Mouse (Mus musculus): ENCODE measurements at regions not wholly inside any gene's neighbourhood (a gene's known extent, or its start where the extent isn't known, plus 50 kb on each side); places are given as distances from the start of the nearest gene placed in this dataset.

- Histone ChIP-seq H3K4me1 (replicated peaks) (no peaks in the 10 kb centered on the region), H3K27me3 (replicated peaks) (no peaks in the 10 kb centered on the region), H3K9me3 (no peaks in the 10 kb centered on the region), H3K4me3 (replicated peaks) (no peak overlapping the region), H3K9ac (no peak overlapping the region), H3K4me2 (replicated peaks) (no peak overlapping the region), H3K36me3 (no peaks in the 10 kb centered on the region), H3K27ac (no peak overlapping the region)
- no peak for ATAC-seq
- WGBS = 71% methylated on average over 2 of the region's 2 CpGs
Measured at GRCm38 (mm10) chr13:78571093-78571492, 371.5 kb upstream of the Nr2f1 start.

- H3K27ac ChIP-seq = no peak overlapping the region
- H3K4me1 ChIP-seq (replicated peaks) = no peaks in the 10 kb centered on the region
- no peaks in the 10 kb centered on the region for H3K36me3 ChIP-seq
- no peak overlapping the region for H3K4me2 ChIP-seq (replicated peaks)
- no peaks in the 10 kb centered on the region for H3K9me3 ChIP-seq
- H3K27me3 ChIP-seq (replicated peaks) = no peaks in the 10 kb centered on the region
- H3K9ac ChIP-seq = no peak overlapping the region
- H3K4me3 ChIP-seq (replicated peaks) = no peak overlapping the region
- ATAC-seq = no peak
- 65% methylated on average over 2 of the region's 2 CpGs for WGBS
Measured at GRCm38 (mm10) chr13:78524446-78524937, 324.9 kb upstream of the Nr2f1 start.

GRCm38 (mm10) chr13:78520771-78521170 lies 321.2 kb upstream of the Nr2f1 start:
- 100% methylated on average over 1 of the region's 1 CpGs for WGBS
- no peak overlapping the region for H3K4me3 ChIP-seq (replicated peaks)
- ATAC-seq = no peak
- H3K27ac ChIP-seq = no peak overlapping the region
- H3K27me3 ChIP-seq (replicated peaks) = no peaks in the 10 kb centered on the region
- H3K4me2 ChIP-seq (replicated peaks) = no peak overlapping the region
- no peaks in the 10 kb centered on the region for H3K4me1 ChIP-seq (replicated peaks)
- no peaks in the 10 kb centered on the region for H3K9me3 ChIP-seq
- no peaks in the 10 kb centered on the region for H3K36me3 ChIP-seq
- no peak overlapping the region for H3K9ac ChIP-seq

- H3K4me2 ChIP-seq (replicated peaks) = no peak overlapping the region
- no peak overlapping the region for H3K27ac ChIP-seq
- H3K4me3 ChIP-seq (replicated peaks) = no peak overlapping the region
- no peak overlapping the region for H3K9ac ChIP-seq
- H3K36me3 ChIP-seq = no peaks in the 10 kb centered on the region
- no peaks in the 10 kb centered on the region for H3K9me3 ChIP-seq
- no peak for ATAC-seq
- no peaks in the 10 kb centered on the region for H3K27me3 ChIP-seq (replicated peaks)
- WGBS = 86% methylated on average over 3 of the region's 3 CpGs
- H3K4me1 ChIP-seq (replicated peaks) = no peaks in the 10 kb centered on the region
Measured at GRCm38 (mm10) chr13:78520186-78520585, 320.6 kb upstream of the Nr2f1 start.

GRCm38 (mm10) chr13:78500551-78500950 lies 301.0 kb upstream of the Nr2f1 start:
- WGBS = 81% methylated on average over 7 of the region's 7 CpGs
- Histone ChIP-seq H3K27me3 (replicated peaks) (no peaks in the 10 kb centered on the region), H3K27ac (no peak overlapping the region), H3K4me2 (replicated peaks) (no peak overlapping the region), H3K9me3 (no peaks in the 10 kb centered on the region), H3K4me1 (replicated peaks) (no peaks in the 10 kb centered on the region), H3K36me3 (no peaks in the 10 kb centered on the region), H3K4me3 (replicated peaks) (no peak overlapping the region), H3K9ac (no peak overlapping the region)
- no peak for ATAC-seq

GRCm38 (mm10) chr13:78483760-78484357 lies 284.3 kb upstream of the Nr2f1 start:
- WGBS = 35% methylated on average over 2 of the region's 2 CpGs

GRCm38 (mm10) chr13:78482929-78483759 lies 283.6 kb upstream of the Nr2f1 start:
- Histone ChIP-seq H3K4me3 (replicated peaks) (no peak overlapping the region), H3K4me2 (replicated peaks) (peak overlapping the region; percentile 26; the same call in 1 of the 2 replicates)
- ATAC-seq = no peak

More at GRCm38 (mm10) chr13:78483760-78484357, 284.3 kb upstream of the Nr2f1 start:
- H3K4me2 ChIP-seq (replicated peaks) = no peak overlapping the region
- H3K27ac ChIP-seq = no peak overlapping the region
- ATAC-seq = no peak
- H3K9me3 ChIP-seq = no peaks in the 10 kb centered on the region
- H3K27me3 ChIP-seq (replicated peaks) = no peaks in the 10 kb centered on the region
- no peak overlapping the region for H3K4me3 ChIP-seq (replicated peaks)
- no peak overlapping the region for H3K9ac ChIP-seq
- H3K36me3 ChIP-seq = no peaks in the 10 kb centered on the region
- no peaks in the 10 kb centered on the region for H3K4me1 ChIP-seq (replicated peaks)

GRCm38 (mm10) chr13:78451333-78452070 lies 251.9 kb upstream of the Nr2f1 start:
- no peaks in the 10 kb centered on the region for H3K36me3 ChIP-seq
- no peak overlapping the region for H3K4me2 ChIP-seq (replicated peaks)
- ATAC-seq = no peak
- H3K9ac ChIP-seq = no peak overlapping the region
- 76% methylated on average over 2 of the region's 2 CpGs for WGBS
- H3K27me3 ChIP-seq (replicated peaks) = no peaks in the 10 kb centered on the region
- no peaks in the 10 kb centered on the region for H3K9me3 ChIP-seq
- no peaks in the 10 kb centered on the region for H3K4me1 ChIP-seq (replicated peaks)
- no peak overlapping the region for H3K27ac ChIP-seq
- no peak overlapping the region for H3K4me3 ChIP-seq (replicated peaks)

More at GRCm38 (mm10) chr13:78482929-78483759, 283.6 kb upstream of the Nr2f1 start:
- Histone ChIP-seq H3K27ac (no peak overlapping the region), H3K9ac (no peak overlapping the region), H3K9me3 (no peaks in the 10 kb centered on the region), H3K36me3 (no peaks in the 10 kb centered on the region), H3K27me3 (replicated peaks) (no peaks in the 10 kb centered on the region), H3K4me1 (replicated peaks) (no peaks in the 10 kb centered on the region)
- WGBS = 38% methylated on average over 9 of the region's 9 CpGs

- H3K4me2 ChIP-seq (replicated peaks) = no peak overlapping the region
- no peak overlapping the region for H3K4me3 ChIP-seq (replicated peaks)
- H3K27ac ChIP-seq = no peak overlapping the region
- H3K9me3 ChIP-seq = no peaks in the 10 kb centered on the region
- no peak for ATAC-seq
- no peaks in the 10 kb centered on the region for H3K36me3 ChIP-seq
- no peak overlapping the region for H3K9ac ChIP-seq
- WGBS = 58% methylated on average over 5 of the region's 5 CpGs
- 0 out of 2 replicates have a peak, but pooled peaks cover 3% of the 10 kb centered on the region for H3K4me1 ChIP-seq (replicated peaks)
- no peaks in the 10 kb centered on the region for H3K27me3 ChIP-seq (replicated peaks)
Measured at GRCm38 (mm10) chr13:78446726-78447031, 247.1 kb upstream of the Nr2f1 start.

- ATAC-seq = no peak
Measured at GRCm38 (mm10) chr13:78445891-78446725, 246.6 kb upstream of the Nr2f1 start.

GRCm38 (mm10) chr13:78444691-78445349 lies 245.3 kb upstream of the Nr2f1 start:
- WGBS = 57% methylated on average over 8 of the region's 8 CpGs
- H3K9me3 ChIP-seq = no peaks in the 10 kb centered on the region
- ATAC-seq = no peak

More at GRCm38 (mm10) chr13:78445891-78446725, 246.6 kb upstream of the Nr2f1 start:
- Histone ChIP-seq H3K36me3 (no peaks in the 10 kb centered on the region), H3K4me1 (replicated peaks) (0 out of 2 replicates have a peak, but pooled peaks cover 3% of the 10 kb centered on the region), H3K4me2 (replicated peaks) (no peak overlapping the region), H3K9ac (no peak overlapping the region), H3K27ac (no peak overlapping the region), H3K4me3 (replicated peaks) (no peak overlapping the region), H3K27me3 (replicated peaks) (no peaks in the 10 kb centered on the region), H3K9me3 (no peaks in the 10 kb centered on the region)
- WGBS = 53% methylated on average over 14 of the region's 14 CpGs

More at GRCm38 (mm10) chr13:78444691-78445349, 245.3 kb upstream of the Nr2f1 start:
- Histone ChIP-seq H3K4me1 (replicated peaks) (0 out of 2 replicates have a peak, but pooled peaks cover 3% of the 10 kb centered on the region), H3K27ac (no peak overlapping the region), H3K9ac (no peak overlapping the region), H3K36me3 (no peaks in the 10 kb centered on the region), H3K4me3 (replicated peaks) (no peak overlapping the region), H3K27me3 (replicated peaks) (no peaks in the 10 kb centered on the region), H3K4me2 (replicated peaks) (no peak overlapping the region)

Measured in intestine, embryonic 15.5 days (tissue).